Mouse (Mus musculus): ENCODE data around the gene Rpl35a.
"Not testable (repeated sequence)": the region's sequence is repeated elsewhere in the genome, so short reads cannot be mapped to it uniquely, and the experiment has no call there.

Gene Rpl35a

GRCm38 (mm10) chr16:33055655-33056054, 598 bp upstream of the Rpl35a start:
- peak in 1 of 2 experiments; percentile 5 for DNase-seq (ENCODE audit: low spot score in 2 of 2)

- peak in 1 of 2 experiments; percentile 8 for DNase-seq (ENCODE audit: low spot score in 2 of 2)
Measured at GRCm38 (mm10) chr16:33056786-33057185, 533 bp downstream of the Rpl35a start.

GRCm38 (mm10) chr16:33058033-33058432, 1.8 kb downstream of the Rpl35a start:
- DNase-seq (ENCODE audit: low spot score in 2 of 2) = no peak

- not testable (repeated sequence) for DNase-seq (ENCODE audit: low spot score in 2 of 2)
Measured at GRCm38 (mm10) chr16:33058656-33059055, 2.4 kb downstream of the Rpl35a start.

- no peak for DNase-seq (ENCODE audit: low spot score in 2 of 2)
Measured at GRCm38 (mm10) chr16:33059471-33059870, 3.2 kb downstream of the Rpl35a start.

- no peak for DNase-seq (ENCODE audit: low spot score in 2 of 2)
Measured at GRCm38 (mm10) chr16:33060926-33061325, 4.7 kb downstream of the Rpl35a start.

GRCm38 (mm10) chr16:33061400-33061799, 5.1 kb downstream of the Rpl35a start:
- no peak for DNase-seq (ENCODE audit: low spot score in 2 of 2)

- peak; percentile 75 to 82 for DNase-seq (ENCODE audit: low spot score in 2 of 2)
Measured at GRCm38 (mm10) chr16:33062024-33062681, 5.9 kb downstream of the Rpl35a start, which contains the start of gene Lmln. Gene Lmln, plus strand, starts transcription at chr16:33062521.

- peak; percentile 35 to 74 for DNase-seq (ENCODE audit: low spot score in 2 of 2)
Measured at GRCm38 (mm10) chr16:33062682-33063131, 6.5 kb downstream of the Rpl35a start.

- DNase-seq (ENCODE audit: low spot score in 2 of 2) = no peak
Measured at GRCm38 (mm10) chr16:33063267-33063666, 7.0 kb downstream of the Rpl35a start.

GRCm38 (mm10) chr16:33064636-33065035, 8.4 kb downstream of the Rpl35a start:
- DNase-seq (ENCODE audit: low spot score in 2 of 2) = no peak

- DNase-seq (ENCODE audit: low spot score in 2 of 2) = no peak
Measured at GRCm38 (mm10) chr16:33070928-33071327, 14.7 kb downstream of the Rpl35a start.

- no peak for DNase-seq (ENCODE audit: low spot score in 2 of 2)
Measured at GRCm38 (mm10) chr16:33072871-33073557, 16.8 kb downstream of the Rpl35a start.

GRCm38 (mm10) chr16:33074967-33075366, 18.7 kb downstream of the Rpl35a start:
- no peak for DNase-seq (ENCODE audit: low spot score in 2 of 2)

- DNase-seq (ENCODE audit: low spot score in 2 of 2) = no peak
Measured at GRCm38 (mm10) chr16:33076078-33076477, 19.8 kb downstream of the Rpl35a start.

GRCm38 (mm10) chr16:33077069-33077627, 20.9 kb downstream of the Rpl35a start:
- no peak for DNase-seq (ENCODE audit: low spot score in 2 of 2)

GRCm38 (mm10) chr16:33080063-33080462, 23.8 kb downstream of the Rpl35a start:
- DNase-seq (ENCODE audit: low spot score in 2 of 2) = no peak

- DNase-seq (ENCODE audit: low spot score in 2 of 2) = no peak
Measured at GRCm38 (mm10) chr16:33082951-33083350, 26.7 kb downstream of the Rpl35a start.

GRCm38 (mm10) chr16:33083996-33084395, 27.7 kb downstream of the Rpl35a start:
- no peak for DNase-seq (ENCODE audit: low spot score in 2 of 2)

- DNase-seq (ENCODE audit: low spot score in 2 of 2) = no peak
Measured at GRCm38 (mm10) chr16:33085666-33086065, 29.4 kb downstream of the Rpl35a start.
